Mouse (Mus musculus): ENCODE measurements at regions not wholly inside any gene's neighbourhood (a gene's known extent, or its start where the extent isn't known, plus 50 kb on each side); places are given as distances from the start of the nearest gene placed in this dataset.

- no peak for DNase-seq (ENCODE audit: low spot score in 2 of 2)
Observed at GRCm38 (mm10) chr1:154255971-154256370, 55.0 kb downstream of the Zfp648 start.

GRCm38 (mm10) chr1:154256811-154257210 is 55.8 kb downstream of the Zfp648 start:
- DNase-seq (ENCODE audit: low spot score in 2 of 2), result no peak

DNA sequence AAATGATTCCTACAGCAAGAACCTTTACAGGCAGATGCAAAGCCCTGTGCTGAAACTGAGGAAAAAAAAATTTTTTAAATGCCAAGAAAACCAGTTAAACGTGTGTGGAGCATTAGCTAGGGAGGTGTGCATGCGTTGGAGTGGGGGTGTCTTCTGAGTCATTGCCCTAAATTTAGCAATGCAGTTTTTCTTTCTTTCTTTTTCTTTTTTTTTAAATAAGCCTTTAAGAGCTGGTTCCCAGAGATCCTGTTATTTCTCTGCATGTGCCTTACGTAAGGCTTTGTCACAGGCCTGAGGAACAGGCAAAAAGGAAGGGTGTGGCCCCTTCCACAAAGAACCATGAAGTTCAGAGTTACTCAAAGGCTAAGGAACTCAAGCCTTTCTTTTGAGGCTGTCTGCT is 57.5 kb downstream of the Zfp648 start:
- no peak for DNase-seq (ENCODE audit: low spot score in 2 of 2)

DNA sequence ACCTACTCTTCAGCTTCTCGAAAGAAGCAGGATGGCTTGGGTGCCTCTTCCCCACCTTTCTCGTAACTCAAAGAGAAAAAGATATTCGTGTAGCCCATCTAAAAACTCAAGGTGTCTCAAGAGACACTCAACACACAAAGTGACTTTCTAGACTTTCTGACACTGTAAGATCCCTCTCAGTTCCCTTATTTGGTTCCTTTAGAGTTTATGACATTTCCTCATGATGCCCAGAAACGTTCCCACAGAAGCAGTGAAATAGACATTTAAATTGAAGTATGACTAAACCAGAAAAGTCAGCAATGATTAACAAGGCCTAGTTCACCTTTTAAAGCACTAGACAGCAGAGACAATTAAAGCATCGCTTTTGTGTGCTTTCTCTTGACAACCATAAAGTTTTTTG is 59.4 kb downstream of the Zfp648 start:
- DNase-seq (ENCODE audit: low spot score in 2 of 2), result no peak

- DNase-seq (ENCODE audit: low spot score in 2 of 2), result peak in 1 of 2 experiments; percentile 11
Observed at GRCm38 (mm10) chr1:154281438-154281837, 80.5 kb downstream of the Zfp648 start.

DNA sequence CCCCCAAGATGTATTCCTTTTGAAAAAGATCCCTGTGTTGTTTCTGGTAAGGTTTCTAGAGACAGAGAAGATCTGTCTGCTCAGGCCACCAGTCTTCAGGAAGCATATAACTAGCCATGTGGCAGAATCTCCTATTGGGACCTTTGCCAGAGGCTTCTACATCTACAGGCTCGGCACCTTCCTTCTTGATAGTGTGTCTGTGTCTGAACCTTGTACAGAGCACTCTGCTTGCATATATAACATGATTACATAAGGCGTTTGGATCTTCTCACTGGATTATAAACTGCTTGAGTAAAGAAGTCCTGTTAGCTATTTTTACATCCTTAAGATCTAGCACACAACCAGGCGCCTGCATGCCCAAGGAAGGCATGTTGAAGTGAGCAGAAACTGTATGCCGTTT is 85.1 kb downstream of the Zfp648 start:
- DNase-seq (ENCODE audit: low spot score in 2 of 2), result no peak

DNA sequence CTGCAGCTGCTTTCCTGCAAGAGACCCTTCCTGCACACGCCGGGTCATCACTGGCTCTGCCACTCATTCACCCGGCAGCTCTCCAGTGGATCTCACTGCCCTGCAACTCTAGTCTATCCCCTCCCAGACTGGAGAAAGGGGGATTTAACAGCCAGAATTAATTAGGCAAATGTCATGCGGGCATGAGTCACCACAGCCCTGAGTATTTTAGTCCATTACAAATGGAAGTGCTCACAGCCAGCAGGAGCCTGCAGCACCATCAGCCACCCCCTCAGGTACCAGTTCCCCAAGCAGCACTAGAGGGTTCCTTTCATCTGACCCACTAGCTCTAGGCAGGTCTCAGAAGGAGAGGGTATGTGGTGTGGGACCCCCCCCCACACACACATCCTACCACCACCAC is 91.7 kb downstream of the Zfp648 start:
- DNase-seq (ENCODE audit: low spot score in 2 of 2), result no peak

- no peak for DNase-seq (ENCODE audit: low spot score in 2 of 2)
Observed at GRCm38 (mm10) chr1:154296080-154296479, 95.1 kb downstream of the Zfp648 start.

- no peak for DNase-seq (ENCODE audit: low spot score in 2 of 2)
Observed at GRCm38 (mm10) chr1:154299866-154300265, 98.9 kb downstream of the Zfp648 start.

- no peak for DNase-seq (ENCODE audit: low spot score in 2 of 2)
Observed at GRCm38 (mm10) chr1:154309650-154310049, 108.7 kb downstream of the Zfp648 start.
